Comparison of ENCODE assay signal across 8 mouse cellular contexts in the genomic region with DNA sequence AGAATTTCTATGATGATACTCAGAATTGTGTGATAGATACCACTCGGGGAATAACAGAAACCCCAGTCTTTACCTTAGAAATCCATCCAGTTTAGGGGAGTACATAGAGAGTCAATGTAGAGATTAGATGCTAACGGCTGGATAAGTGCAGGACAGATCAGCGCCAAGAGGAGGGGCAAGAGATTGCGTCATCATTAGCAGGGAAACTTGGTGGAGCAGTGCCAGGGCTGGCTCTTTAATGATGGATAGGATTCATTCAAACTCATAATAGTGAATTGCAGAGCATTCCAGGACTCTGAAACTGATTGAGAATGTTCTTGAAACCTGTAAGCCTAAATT. TPM values are rescaled to one million over a fixed set of nuclear protein-coding genes. Genes with fewer than 3 reads are reported as not detected.
A peak's percentile ranks its signal among the peaks of the same experiment; 100 is the strongest.
DNase-seq lines count a peak whose midpoint lies in the region; ATAC-seq and TF ChIP-seq lines count a peak whose summit lies in the region.

No protein-coding gene starts in this region.

- peak overlapping the region; percentile 98 for H3K9ac ChIP-seq in heart, embryonic 11.5 days (ENCODE audit: low read depth, low read length)
- peak overlapping the region; percentile 88 for H3K9ac ChIP-seq in kidney, embryonic 15.5 days
- peak overlapping the region; percentile 83 for H3K9ac ChIP-seq in midbrain, embryonic 15.5 days

- no peak for TF ChIP-seq CTCF in E14TG2a.4 (conservative IDR thresholded peaks at IDR 0.05; ENCODE audit: low read length)
- TF ChIP-seq CTCF in bone marrow, adult 2 months (IDR thresholded peaks at IDR 0.05; ENCODE audit: control insufficient read depth, insufficient read depth, low read length), result no peak

- H3K27me3 ChIP-seq in E14TG2a.4 (ENCODE audit: insufficient read depth, low read length), result no peaks in the 10 kb centered on the region
- peaks cover 3% of the 10 kb centered on the region; the same call in 1 of the 2 replicates for H3K27me3 ChIP-seq in erythroblast, embryonic 14.5 days (ENCODE audit: control insufficient read depth)
- no peaks in the 10 kb centered on the region for H3K27me3 ChIP-seq in heart, embryonic 11.5 days (ENCODE audit: control insufficient read depth, insufficient read depth, low read length)
- H3K27me3 ChIP-seq in kidney, embryonic 15.5 days, result no peaks in the 10 kb centered on the region
- no peaks in the 10 kb centered on the region for H3K27me3 ChIP-seq in midbrain, embryonic 15.5 days (replicated peaks)

- peak; percentile 39 for DNase-seq in liver
- peak; percentile 78 for DNase-seq in testis, postnatal 10 days (ENCODE audit: low spot score)

- no peak for TF ChIP-seq POLR2A in bone marrow, adult 2 months (IDR thresholded peaks at IDR 0.05; ENCODE audit: borderline replicate concordance, control insufficient read depth, low read depth, low read length)

- no peak for ATAC-seq in heart, embryonic 11.5 days (replicated peaks; ENCODE audit: insufficient number of reproducible peaks, low FRiP score, low TSS enrichment)
- peak; percentile 71 for ATAC-seq in kidney, embryonic 15.5 days (replicated peaks; ENCODE audit: low FRiP score)
- ATAC-seq in midbrain, embryonic 15.5 days (replicated peaks), result peak; percentile 86

- peaks cover 44% of the 10 kb centered on the region for H3K4me1 ChIP-seq in E14TG2a.4 (replicated peaks; ENCODE audit: low read depth, low read length)
- no peaks in the 10 kb centered on the region; the same call in 1 of the 2 replicates for H3K4me1 ChIP-seq in bone marrow, adult 2 months (ENCODE audit: control insufficient read depth, insufficient read depth, low read length)
- H3K4me1 ChIP-seq in erythroblast, embryonic 14.5 days (ENCODE audit: control insufficient read depth), result peaks cover 47% of the 10 kb centered on the region
- peaks cover 11% of the 10 kb centered on the region for H3K4me1 ChIP-seq in heart, embryonic 11.5 days (ENCODE audit: control insufficient read depth, insufficient read depth, low read length)
- H3K4me1 ChIP-seq in kidney, embryonic 15.5 days, result peaks cover 28% of the 10 kb centered on the region
- H3K4me1 ChIP-seq in midbrain, embryonic 15.5 days, result peaks cover 40% of the 10 kb centered on the region

- peak overlapping the region; percentile 98 for H3K4me2 ChIP-seq in heart, embryonic 11.5 days
- H3K4me2 ChIP-seq in kidney, embryonic 15.5 days, result peak overlapping the region; percentile 70
- peak overlapping the region; percentile 87 for H3K4me2 ChIP-seq in midbrain, embryonic 15.5 days

- peaks cover 9% of the 10 kb centered on the region for H3K36me3 ChIP-seq in E14TG2a.4 (ENCODE audit: insufficient read depth, low read length)
- H3K36me3 ChIP-seq in erythroblast, embryonic 14.5 days (ENCODE audit: control insufficient read depth), result peaks cover 26% of the 10 kb centered on the region
- no peaks in the 10 kb centered on the region for H3K36me3 ChIP-seq in heart, embryonic 11.5 days (ENCODE audit: control insufficient read depth, insufficient read depth, low read length)
- H3K36me3 ChIP-seq in kidney, embryonic 15.5 days, result 0 out of 2 replicates have a peak, but pooled peaks cover 3% of the 10 kb centered on the region
- H3K36me3 ChIP-seq in midbrain, embryonic 15.5 days (replicated peaks), result no peaks in the 10 kb centered on the region

- H3K4me3 ChIP-seq in E14TG2a.4 (replicated peaks; ENCODE audit: low read length), result peak overlapping the region; percentile 84
- peak overlapping the region; percentile 98 for H3K4me3 ChIP-seq in bone marrow, adult 2 months (replicated peaks; ENCODE audit: control insufficient read depth, low read depth, low read length)
- H3K4me3 ChIP-seq in erythroblast, embryonic 14.5 days (replicated peaks), result peak overlapping the region; percentile 77
- peak overlapping the region; percentile 97 for H3K4me3 ChIP-seq in heart, embryonic 11.5 days (ENCODE audit: low read depth, low read length)
- H3K4me3 ChIP-seq in kidney, embryonic 15.5 days (replicated peaks), result peak overlapping the region; percentile 82
- peak overlapping the region; percentile 81 for H3K4me3 ChIP-seq in midbrain, embryonic 15.5 days

- no peaks in the 10 kb centered on the region for H3K9me3 ChIP-seq in E14TG2a.4 (ENCODE audit: low read length)
- no peaks in the 10 kb centered on the region for H3K9me3 ChIP-seq in erythroblast, embryonic 14.5 days (ENCODE audit: control insufficient read depth, low read length)
- no peaks in the 10 kb centered on the region for H3K9me3 ChIP-seq in heart, embryonic 11.5 days (replicated peaks; ENCODE audit: control insufficient read depth, low read length)
- no peaks in the 10 kb centered on the region for H3K9me3 ChIP-seq in kidney, embryonic 15.5 days (replicated peaks)
- no peaks in the 10 kb centered on the region for H3K9me3 ChIP-seq in midbrain, embryonic 15.5 days

- H3K27ac ChIP-seq in bone marrow, adult 2 months (ENCODE audit: control insufficient read depth, insufficient read depth, low read depth, low read length, poor library complexity), result no peak overlapping the region
- H3K27ac ChIP-seq in heart, embryonic 11.5 days (ENCODE audit: low read depth, low read length), result peak overlapping the region; percentile 93
- H3K27ac ChIP-seq in kidney, embryonic 15.5 days, result peak overlapping the region; percentile 90
- H3K27ac ChIP-seq in midbrain, embryonic 15.5 days, result peak overlapping the region; percentile 92

- 1% methylated on average over 4 of the region's 4 CpGs for WGBS in bone marrow, adult 2 months
- 1% methylated on average over 4 of the region's 4 CpGs for WGBS in heart, embryonic 11.5 days (ENCODE audit: insufficient replicate concordance)
- WGBS in kidney, embryonic 15.5 days, result 2% methylated on average over 4 of the region's 4 CpGs
- 2% methylated on average over 4 of the region's 4 CpGs for WGBS in midbrain, embryonic 15.5 days

RNA-seq across cellular contexts. Expression of gene Pafah1b2, which starts 27.3 kb away (rescaled TPM):
- polyA plus RNA-seq in bone marrow, adult 2 months (2011; ENCODE audit: insufficient read depth, insufficient read length, low replicate concordance, missing spikeins), result 14.6 and 25.6 TPM in 2 replicates
- polyA plus RNA-seq in erythroblast, embryonic 14.5 days (2012), result 8.5 and 11.0 TPM in 2 replicates
- 155 and 163 TPM in 2 replicates for polyA plus RNA-seq in heart, embryonic 11.5 days (2014; fragmentation: Nextera tagmentation; extraction: Ambion mirVana)
- 162 and 170 TPM in 2 replicates for polyA plus RNA-seq in kidney, embryonic 15.5 days (2015; fragmentation: Nextera tagmentation; extraction: Ambion mirVana)
- polyA plus RNA-seq in midbrain, embryonic 15.5 days (2015; fragmentation: Nextera tagmentation; extraction: Ambion mirVana), result 269 and 290 TPM in 2 replicates

RNA-seq across cellular contexts. Expression of gene Sik3, which starts 27.4 kb away (rescaled TPM):
- polyA plus RNA-seq in bone marrow, adult 2 months (2011; ENCODE audit: insufficient read depth, insufficient read length, low replicate concordance, missing spikeins), result 9.2 and 19.0 TPM in 2 replicates
- polyA plus RNA-seq in erythroblast, embryonic 14.5 days (2012), result 0.13 and 0.25 TPM in 2 replicates
- polyA plus RNA-seq in heart, embryonic 11.5 days (2014; fragmentation: Nextera tagmentation; extraction: Ambion mirVana), result 10.0 and 10.1 TPM in 2 replicates
- 9.9 and 10.2 TPM in 2 replicates for polyA plus RNA-seq in kidney, embryonic 15.5 days (2015; fragmentation: Nextera tagmentation; extraction: Ambion mirVana)
- 13.6 and 14.5 TPM in 2 replicates for polyA plus RNA-seq in midbrain, embryonic 15.5 days (2015; fragmentation: Nextera tagmentation; extraction: Ambion mirVana)

RNA-seq across cellular contexts. Expression of gene Sidt2, which starts 30.1 kb away (rescaled TPM):
- 30.9 and 68.0 TPM in 2 replicates for polyA plus RNA-seq in bone marrow, adult 2 months (2011; ENCODE audit: insufficient read depth, insufficient read length, low replicate concordance, missing spikeins)
- 2.4 and 2.6 TPM in 2 replicates for polyA plus RNA-seq in erythroblast, embryonic 14.5 days (2012)
- 34.7 and 36.0 TPM in 2 replicates for polyA plus RNA-seq in heart, embryonic 11.5 days (2014; fragmentation: Nextera tagmentation; extraction: Ambion mirVana)
- polyA plus RNA-seq in kidney, embryonic 15.5 days (2015; fragmentation: Nextera tagmentation; extraction: Ambion mirVana), result 37.3 and 39.3 TPM in 2 replicates
- 51.9 and 52.8 TPM in 2 replicates for polyA plus RNA-seq in midbrain, embryonic 15.5 days (2015; fragmentation: Nextera tagmentation; extraction: Ambion mirVana)

RNA-seq across cellular contexts. Expression of gene Tagln, which starts 49.3 kb away (rescaled TPM):
- 2.3 and 22.2 TPM in 2 replicates for polyA plus RNA-seq in bone marrow, adult 2 months (2011; ENCODE audit: insufficient read depth, insufficient read length, low replicate concordance, missing spikeins)
- polyA plus RNA-seq in erythroblast, embryonic 14.5 days (2012), result not detected in 2 replicates
- 365 and 386 TPM in 2 replicates for polyA plus RNA-seq in heart, embryonic 11.5 days (2014; fragmentation: Nextera tagmentation; extraction: Ambion mirVana)
- polyA plus RNA-seq in kidney, embryonic 15.5 days (2015; fragmentation: Nextera tagmentation; extraction: Ambion mirVana), result 56.4 and 108 TPM in 2 replicates
- 5.3 and 5.7 TPM in 2 replicates for polyA plus RNA-seq in midbrain, embryonic 15.5 days (2015; fragmentation: Nextera tagmentation; extraction: Ambion mirVana)
